Mouse (Mus musculus) neural tube, embryonic 14.5 days (tissue): ENCODE measurements around the gene Rho. TPM values are rescaled to one million over a fixed set of nuclear protein-coding genes. Genes with fewer than 3 reads are reported as not detected.

ENCODE experiments used
- ATAC-seq: fragments of 200-750 bp; cut with Nextera tagmentation; 2 replicates; pipeline ENCODE4 v1.8.0; 2017; ENCODE audit warnings: low read depth, mild to moderate bottlenecking, moderate TSS enrichment, moderate library complexity
- H3K27ac ChIP-seq: fragments of 300-500 bp; sonication (generic); 2 replicates; pipeline ENCODE4 v1.5.1; 2014; ENCODE audit warnings: low read depth, mild to moderate bottlenecking, control low read depth, low read length, moderate library complexity, mixed read lengths
- H3K27me3 ChIP-seq: fragments of 300-500 bp; sonication (generic); 2 replicates; pipeline ENCODE4 v1.6.1; 2014; ENCODE audit warnings: low read length; ENCODE audit not compliant: control insufficient read depth, insufficient read depth
- H3K36me3 ChIP-seq: fragments of 300-500 bp; sonication (generic); 2 replicates; pipeline ENCODE4 v1.6.1; 2014; ENCODE audit warnings: low read length, mixed read lengths; ENCODE audit not compliant: control insufficient read depth, insufficient read depth
- H3K4me1 ChIP-seq: fragments of 300-500 bp; sonication (generic); 2 replicates; pipeline ENCODE4 v1.6.1; 2014; ENCODE audit warnings: low read length; ENCODE audit not compliant: control insufficient read depth, insufficient read depth
- H3K4me2 ChIP-seq: fragments of 300-500 bp; sonication (generic); 2 replicates; pipeline ENCODE4 v1.6.1; 2014; ENCODE audit warnings: mild to moderate bottlenecking, low read depth, low read length, control low read depth
- H3K4me3 ChIP-seq: fragments of 300-500 bp; sonication (generic); 2 replicates; pipeline ENCODE4 v1.5.1; 2014; ENCODE audit warnings: low read depth, low read length, control low read depth, mixed read lengths
- H3K9ac ChIP-seq: fragments of 300-500 bp; sonication (generic); replicated peaks from 2 replicates; pipeline ENCODE4 v1.6.1; 2014; ENCODE audit warnings: low read depth, mild to moderate bottlenecking, control low read depth, low read length, mixed read lengths
- H3K9me3 ChIP-seq: fragments of 300-500 bp; sonication (generic); 2 replicates; pipeline ENCODE4 v1.6.1; 2016; ENCODE audit warnings: low read length; ENCODE audit not compliant: control insufficient read depth
- WGBS: fragments of 180-500 bp; shearing (Covaris S2); extraction: QIAGEN DNeasy Blood & Tissue Kit; methylation state at CpG from one replicate; pipeline ENCODE4 v1.1.7; 2014; 5-methylcytosine and 5-hydroxymethylcytosine counted together
- polyA plus RNA-seq: library from polyadenylated mRNA; unstranded; fragments of >200 nt; fragmentation: Nextera tagmentation; extraction: Ambion mirVana; gene quantifications from 2 replicates; pipeline ENCODE4 v1.2.1, GENCODE M21; 2014

Gene Rho
- polyA plus RNA-seq, 1 experiment from 2014 or later: 0.07 TPM

GRCm38 (mm10) chr6:115924829-115925228 lies 6.7 kb upstream of the Rho start:
- Histone ChIP-seq H3K9me3 (no peaks in the 10 kb centered on the region), H3K4me2 (no peak overlapping the region), H3K4me1 (peaks cover 4% of the 10 kb centered on the region; the same call in 1 of the 2 replicates), H3K27ac (no peak overlapping the region), H3K9ac (no peak overlapping the region), H3K36me3 (no peaks in the 10 kb centered on the region), H3K4me3 (no peak overlapping the region), H3K27me3 (no peaks in the 10 kb centered on the region)
- ATAC-seq: no peak
- 49% methylated on average over 6 of the region's 6 CpGs for WGBS

- Histone ChIP-seq H3K9ac (no peak overlapping the region), H3K4me3 (no peak overlapping the region), H3K36me3 (no peaks in the 10 kb centered on the region), H3K4me2 (no peak overlapping the region), H3K27me3 (no peaks in the 10 kb centered on the region), H3K27ac (no peak overlapping the region), H3K9me3 (no peaks in the 10 kb centered on the region), H3K4me1 (peaks cover 4% of the 10 kb centered on the region; the same call in 1 of the 2 replicates)
- no peak for ATAC-seq
- 59% methylated on average over 10 of the region's 10 CpGs for WGBS
These were observed 5.1 kb upstream of the Rho start for GRCm38 (mm10) chr6:115926416-115926815.

GRCm38 (mm10) chr6:115927292-115928242 lies 4.0 kb upstream of the Rho start:
- Histone ChIP-seq H3K36me3 (no peaks in the 10 kb centered on the region), H3K9ac (no peak overlapping the region), H3K9me3 (no peaks in the 10 kb centered on the region), H3K27ac (no peak overlapping the region), H3K4me3 (no peak overlapping the region), H3K4me2 (no peak overlapping the region), H3K27me3 (no peaks in the 10 kb centered on the region), H3K4me1 (peaks cover 4% of the 10 kb centered on the region; the same call in 1 of the 2 replicates)
- ATAC-seq: no peak
- WGBS: 63% methylated on average over 10 of the region's 10 CpGs

DNA sequence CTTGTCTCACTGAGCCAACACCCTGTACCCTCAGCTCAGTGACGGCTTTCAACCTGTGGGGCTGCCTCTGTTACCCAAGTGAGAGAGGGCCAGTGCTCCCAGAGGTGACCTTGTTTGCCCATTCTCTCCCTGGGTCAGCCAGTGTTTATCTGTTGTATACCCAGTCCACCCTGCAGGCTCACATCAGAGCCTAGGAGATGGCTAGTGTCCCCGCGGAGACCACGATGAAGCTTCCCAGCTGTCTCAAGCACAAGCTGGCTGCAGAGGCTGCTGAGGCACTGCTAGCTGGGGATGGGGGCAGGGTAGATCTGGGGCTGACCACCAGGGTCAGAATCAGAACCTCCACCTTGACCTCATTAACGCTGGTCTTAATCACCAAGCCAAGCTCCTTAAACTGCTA lies 1.5 kb upstream of the Rho start:
- Histone ChIP-seq H3K9ac (no peak overlapping the region), H3K4me2 (no peak overlapping the region), H3K4me1 (peaks cover 4% of the 10 kb centered on the region; the same call in 1 of the 2 replicates), H3K27me3 (no peaks in the 10 kb centered on the region), H3K36me3 (no peaks in the 10 kb centered on the region), H3K4me3 (no peak overlapping the region), H3K9me3 (no peaks in the 10 kb centered on the region), H3K27ac (no peak overlapping the region)
- WGBS: 71% methylated on average over 5 of the region's 5 CpGs
- ATAC-seq: no peak

DNA sequence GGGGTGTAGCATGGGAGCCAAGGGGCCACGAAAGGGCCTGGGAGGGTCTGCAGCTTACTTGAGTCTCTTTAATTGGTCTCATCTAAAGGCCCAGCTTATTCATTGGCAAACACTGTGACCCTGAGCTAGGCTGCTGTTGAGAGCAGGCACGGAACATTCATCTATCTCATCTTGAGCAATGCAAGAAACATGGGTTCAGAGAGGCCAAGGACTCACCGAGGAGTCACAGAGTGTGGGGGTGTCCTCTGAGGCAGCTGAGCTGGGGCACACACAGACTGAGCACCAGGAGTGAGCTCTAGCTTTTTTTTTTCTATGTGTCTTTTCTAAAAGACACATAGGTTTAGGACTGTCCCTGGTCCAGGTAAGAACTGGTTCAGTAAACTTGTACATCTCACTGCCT lies 843 bp downstream of the Rho start:
- Histone ChIP-seq H3K4me3 (no peak overlapping the region), H3K4me1 (no peaks in the 10 kb centered on the region), H3K27ac (no peak overlapping the region), H3K4me2 (no peak overlapping the region), H3K9ac (no peak overlapping the region), H3K9me3 (no peaks in the 10 kb centered on the region), H3K36me3 (no peaks in the 10 kb centered on the region), H3K27me3 (no peaks in the 10 kb centered on the region)
- ATAC-seq: no peak
- WGBS: 98% methylated on average over 3 of the region's 3 CpGs

- Histone ChIP-seq H3K4me2 (no peak overlapping the region), H3K27ac (no peak overlapping the region), H3K4me1 (no peaks in the 10 kb centered on the region), H3K27me3 (no peaks in the 10 kb centered on the region), H3K4me3 (no peak overlapping the region), H3K9ac (no peak overlapping the region), H3K9me3 (no peaks in the 10 kb centered on the region), H3K36me3 (no peaks in the 10 kb centered on the region)
- no peak for ATAC-seq
- WGBS: 87% methylated on average over 8 of the region's 8 CpGs
These were observed 4.0 kb downstream of the Rho start for GRCm38 (mm10) chr6:115935544-115935943.

GRCm38 (mm10) chr6:115938011-115938410 lies 6.5 kb downstream of the Rho start:
- Histone ChIP-seq H3K4me2 (no peak overlapping the region), H3K4me1 (no peaks in the 10 kb centered on the region), H3K36me3 (no peaks in the 10 kb centered on the region), H3K9me3 (no peaks in the 10 kb centered on the region), H3K27me3 (no peaks in the 10 kb centered on the region), H3K4me3 (no peak overlapping the region), H3K9ac (no peak overlapping the region), H3K27ac (no peak overlapping the region)
- ATAC-seq: no peak
- 90% methylated on average over 2 of the region's 2 CpGs for WGBS

DNA sequence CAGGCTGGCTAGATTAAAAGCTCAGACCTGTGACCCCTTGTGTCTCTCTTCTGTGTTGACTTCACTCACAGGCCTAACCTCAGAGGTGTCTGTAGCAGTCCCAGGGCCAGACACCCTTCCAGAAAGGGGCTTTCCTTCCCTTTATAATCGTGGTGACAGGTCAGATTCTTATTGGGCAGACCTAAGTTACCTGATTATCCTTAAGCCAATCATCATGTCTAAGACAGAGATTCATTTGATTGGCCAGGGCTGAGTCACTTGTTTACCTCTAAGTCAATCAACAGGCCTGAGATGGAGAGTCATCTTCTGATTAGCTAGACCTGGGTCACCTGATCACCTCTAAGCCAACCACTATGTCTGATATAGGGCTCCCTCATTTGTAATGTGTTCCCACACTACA lies 7.2 kb downstream of the Rho start:
- Histone ChIP-seq H3K27ac (no peak overlapping the region), H3K27me3 (no peaks in the 10 kb centered on the region), H3K4me1 (no peaks in the 10 kb centered on the region), H3K4me3 (no peak overlapping the region), H3K36me3 (no peaks in the 10 kb centered on the region), H3K4me2 (no peak overlapping the region), H3K9me3 (no peaks in the 10 kb centered on the region), H3K9ac (no peak overlapping the region)
- 80% methylated on average over 1 of the region's 1 CpGs for WGBS
- no peak for ATAC-seq

GRCm38 (mm10) chr6:115940603-115941002 lies 9.1 kb downstream of the Rho start:
- Histone ChIP-seq H3K36me3 (no peaks in the 10 kb centered on the region), H3K27ac (no peak overlapping the region), H3K9ac (no peak overlapping the region), H3K9me3 (no peaks in the 10 kb centered on the region), H3K4me3 (no peak overlapping the region), H3K4me1 (no peaks in the 10 kb centered on the region), H3K27me3 (no peaks in the 10 kb centered on the region), H3K4me2 (no peak overlapping the region)
- no peak for ATAC-seq
- 77% methylated on average over 1 of the region's 1 CpGs for WGBS
